Mouse (Mus musculus): Measurements from ENCODE around the gene Jarid2.

GRCm38 (mm10) chr13:44852024-44852423, 122.8 kb downstream of the Jarid2 start:
- TF ChIP-seq EP300 (IDR thresholded peaks at IDR 0.05; ENCODE audit: insufficient read depth, low read depth, low read length) (no peak), POLR2A (IDR thresholded peaks at IDR 0.05; ENCODE audit: insufficient read depth, low read depth, low read length) (no peak), CTCF (IDR thresholded peaks at IDR 0.05) (no peak)

Measured in heart, adult 2 months (tissue).